Mouse (Mus musculus): ENCODE measurements at regions not wholly inside any gene's neighbourhood (a gene's known extent, or its start where the extent isn't known, plus 50 kb on each side); places are given as distances from the start of the nearest gene placed in this dataset.

- no peak overlapping the region for H3K4me3 ChIP-seq
- H3K27ac ChIP-seq (replicated peaks) = no peak overlapping the region
- no peaks in the 10 kb centered on the region for H3K27me3 ChIP-seq (replicated peaks; ENCODE audit: low read depth, poor library complexity, severe bottlenecking)
- H3K4me1 ChIP-seq = no peaks in the 10 kb centered on the region
- H3K36me3 ChIP-seq (replicated peaks) = no peaks in the 10 kb centered on the region
- H3K9me3 ChIP-seq = no peaks in the 10 kb centered on the region
- WGBS = 93% methylated on average over 9 of the region's 9 CpGs
- no peak for DNase-seq (ENCODE audit: low spot score)
These were observed 51.0 kb upstream of the Tmem252 start for GRCm38 (mm10) chr19:24622776-24623175.

- no peaks in the 10 kb centered on the region for H3K27me3 ChIP-seq (replicated peaks; ENCODE audit: low read depth, poor library complexity, severe bottlenecking)
- 78% methylated on average over 4 of the region's 4 CpGs for WGBS
- no peaks in the 10 kb centered on the region for H3K36me3 ChIP-seq (replicated peaks)
- H3K9me3 ChIP-seq = no peaks in the 10 kb centered on the region
- H3K4me1 ChIP-seq = no peaks in the 10 kb centered on the region
- H3K4me3 ChIP-seq = no peak overlapping the region
- H3K27ac ChIP-seq (replicated peaks) = no peak overlapping the region
- DNase-seq (ENCODE audit: low spot score) = no peak
These were observed 51.5 kb upstream of the Tmem252 start for GRCm38 (mm10) chr19:24622309-24622708.

- no peaks in the 10 kb centered on the region for H3K36me3 ChIP-seq (replicated peaks)
These were observed 52.1 kb upstream of the Tmem252 start for GRCm38 (mm10) chr19:24621610-24622220.

GRCm38 (mm10) chr19:24615762-24616310 is 58.0 kb upstream of the Tmem252 start:
- no peak overlapping the region for H3K4me3 ChIP-seq
- H3K9me3 ChIP-seq = no peaks in the 10 kb centered on the region
- H3K36me3 ChIP-seq (replicated peaks) = no peaks in the 10 kb centered on the region
- H3K27ac ChIP-seq (replicated peaks) = no peak overlapping the region
- DNase-seq (ENCODE audit: low spot score) = no peak
- H3K4me1 ChIP-seq = no peaks in the 10 kb centered on the region
- no peaks in the 10 kb centered on the region for H3K27me3 ChIP-seq (replicated peaks; ENCODE audit: low read depth, poor library complexity, severe bottlenecking)
- 87% methylated on average over 7 of the region's 7 CpGs for WGBS

More at GRCm38 (mm10) chr19:24621610-24622220, 52.1 kb upstream of the Tmem252 start:
- no peak overlapping the region for H3K4me3 ChIP-seq
- DNase-seq (ENCODE audit: low spot score) = peak; percentile 85
- no peaks in the 10 kb centered on the region for H3K4me1 ChIP-seq
- no peak overlapping the region for H3K27ac ChIP-seq (replicated peaks)
- H3K27me3 ChIP-seq (replicated peaks; ENCODE audit: low read depth, poor library complexity, severe bottlenecking) = no peaks in the 10 kb centered on the region
- 35% methylated on average over 8 of the region's 8 CpGs for WGBS
- H3K9me3 ChIP-seq = no peaks in the 10 kb centered on the region

- Histone ChIP-seq H3K27ac (replicated peaks) (no peak overlapping the region), H3K27me3 (replicated peaks; ENCODE audit: low read depth, poor library complexity, severe bottlenecking) (no peaks in the 10 kb centered on the region), H3K9me3 (peaks cover 3% of the 10 kb centered on the region; the same call in 1 of the 2 replicates), H3K4me1 (peaks cover 9% of the 10 kb centered on the region; the same call in 1 of the 2 replicates), H3K36me3 (replicated peaks) (no peaks in the 10 kb centered on the region), H3K4me3 (no peak overlapping the region)
- no peak for DNase-seq (ENCODE audit: low spot score)
- WGBS = 66% methylated on average over 3 of the region's 3 CpGs
These were observed 52.2 kb upstream of the Pip5k1b start for GRCm38 (mm10) chr19:24607884-24608283.

- Histone ChIP-seq H3K4me3 (no peak overlapping the region), H3K4me1 (peaks cover 9% of the 10 kb centered on the region; the same call in 1 of the 2 replicates), H3K9me3 (peaks cover 3% of the 10 kb centered on the region; the same call in 1 of the 2 replicates), H3K27me3 (replicated peaks; ENCODE audit: low read depth, poor library complexity, severe bottlenecking) (no peaks in the 10 kb centered on the region), H3K27ac (replicated peaks) (no peak overlapping the region), H3K36me3 (replicated peaks) (no peaks in the 10 kb centered on the region)
- WGBS = 73% methylated on average over 5 of the region's 5 CpGs
- DNase-seq (ENCODE audit: low spot score) = peak; percentile 58
These were observed 50.8 kb upstream of the Pip5k1b start for GRCm38 (mm10) chr19:24606390-24606976.
